Mouse (Mus musculus) forebrain, embryonic 10.5 days (tissue): ENCODE measurements around the gene Akap5. TPM values are rescaled to one million over a fixed set of nuclear protein-coding genes. Genes with fewer than 3 reads are reported as not detected.

Experiments
- DNase-seq: peaks from one replicate; pipeline ENCODE4 v3.0.0-alpha.2; 2017; ENCODE audit warnings: low spot score; ENCODE audit errors: extremely low spot score
- H3K27ac ChIP-seq: fragments of 300-500 bp; sonication (generic); 2 replicates; pipeline ENCODE4 v1.5.1; 2016; ENCODE audit warnings: mild to moderate bottlenecking
- H3K27me3 ChIP-seq: fragments of 300-500 bp; sonication (generic); 2 replicates; pipeline ENCODE4 v1.6.1; 2016; ENCODE audit warnings: mild to moderate bottlenecking; ENCODE audit not compliant: poor library complexity, severe bottlenecking
- H3K36me3 ChIP-seq: fragments of 300-500 bp; sonication (generic); replicated peaks from 2 replicates; pipeline ENCODE4 v1.6.1; 2016; ENCODE audit warnings: mild to moderate bottlenecking, moderate library complexity
- H3K4me1 ChIP-seq: fragments of 300-500 bp; sonication (generic); 2 replicates; pipeline ENCODE4 v1.6.1; 2016
- H3K4me3 ChIP-seq: fragments of 300-500 bp; sonication (generic); 2 replicates; pipeline ENCODE4 v1.5.1; 2016; ENCODE audit warnings: mild to moderate bottlenecking, moderate library complexity
- H3K9me3 ChIP-seq: fragments of 300-500 bp; sonication (generic); 2 replicates; pipeline ENCODE4 v1.6.1; 2016; ENCODE audit warnings: mild to moderate bottlenecking, moderate library complexity
- WGBS: fragments of 180-500 bp; shearing (Covaris S2); methylation state at CpG from one replicate; pipeline ENCODE4 v1.1.7; 2016; 5-methylcytosine and 5-hydroxymethylcytosine counted together
- polyA plus RNA-seq: library from polyadenylated mRNA; unstranded; fragments of >200 nt; fragmentation: Nextera tagmentation; extraction: Ambion mirVana; gene quantifications from 2 replicates; pipeline ENCODE4 v1.2.1, GENCODE M21; 2016

Akap5 gene
- polyA plus RNA-seq, 1 experiment from 2014 or later = 3.1 TPM

DNA sequence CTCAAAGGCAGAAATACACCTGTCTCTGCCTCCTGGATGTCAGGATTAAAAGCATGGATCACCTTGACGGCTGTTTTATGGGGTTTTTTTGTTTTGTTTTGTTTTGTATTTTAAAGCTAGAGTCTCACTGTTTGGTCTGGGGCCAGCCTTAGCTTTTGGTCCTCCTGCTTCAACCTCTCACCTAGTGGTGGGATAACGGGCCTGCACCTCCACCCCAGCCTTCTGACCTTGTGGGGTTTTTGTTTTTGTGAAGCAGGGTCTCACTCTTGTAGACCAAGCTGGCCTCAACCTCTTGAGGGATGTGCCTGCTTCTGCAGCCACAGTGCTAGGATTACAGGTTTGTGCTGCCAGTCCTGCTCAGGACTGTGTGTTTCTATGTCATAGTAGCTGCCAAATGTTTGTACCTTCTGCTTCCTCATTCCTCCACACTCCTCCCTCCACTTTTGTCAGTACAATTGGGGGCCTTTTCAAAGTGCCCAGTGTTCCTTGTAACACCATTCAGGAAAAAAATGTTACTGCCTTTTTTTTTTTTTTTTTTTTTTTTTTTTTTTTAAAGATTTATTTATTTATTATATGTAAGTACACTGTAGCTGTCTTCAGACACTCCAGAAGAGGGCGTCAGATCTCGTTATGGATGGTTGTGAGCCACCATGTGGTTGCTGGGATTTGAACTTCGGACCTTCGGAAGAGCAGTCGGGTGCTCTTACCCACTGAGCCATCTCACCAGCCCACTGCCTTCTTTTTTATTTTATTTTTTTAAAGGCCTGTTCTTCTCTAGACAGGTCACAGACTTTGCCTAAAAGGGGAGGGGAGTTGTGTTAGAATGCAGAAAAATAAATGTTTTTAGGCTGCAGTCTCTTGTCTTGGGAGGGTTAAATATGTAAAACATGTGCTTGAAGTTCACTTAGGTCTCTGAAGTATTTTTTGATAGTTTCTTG is 48.5 kb downstream of the Akap5 start:
- Histone ChIP-seq H3K4me3 (no peak overlapping the region), H3K4me1 (peaks cover 45% of the 10 kb centered on the region)
- 84% methylated on average over 5 of the region's 7 CpGs for WGBS

DNA sequence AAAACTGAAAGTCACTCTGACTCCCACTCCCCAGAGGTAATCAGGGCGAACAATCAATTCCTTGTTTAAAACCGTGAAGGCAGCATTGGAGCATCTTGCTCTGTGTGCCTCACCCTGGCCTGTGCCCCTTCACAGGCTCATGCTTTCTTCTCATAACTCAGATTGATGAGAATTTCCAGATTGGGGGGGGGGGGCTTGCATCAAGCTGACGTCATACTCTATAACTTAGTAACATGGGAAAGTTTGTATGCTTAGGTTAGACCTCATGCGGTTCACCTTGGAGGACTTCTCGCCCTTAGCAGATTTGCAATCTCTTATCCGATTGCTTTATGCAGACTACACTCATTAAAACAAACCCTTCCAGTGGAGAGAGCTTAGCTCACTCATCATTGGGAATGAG is 49.3 kb downstream of the Akap5 start:
- Histone ChIP-seq H3K4me3 (no peak overlapping the region), H3K27ac (no peak overlapping the region), H3K36me3 (no peaks in the 10 kb centered on the region), H3K27me3 (no peaks in the 10 kb centered on the region), H3K4me1 (peaks cover 38% of the 10 kb centered on the region), H3K9me3 (no peaks in the 10 kb centered on the region)
- no peak for DNase-seq
- WGBS = 74% methylated on average over 6 of the region's 6 CpGs

More for the DNA sequence above, 48.5 kb downstream of the Akap5 start:
- no peaks in the 10 kb centered on the region for H3K36me3 ChIP-seq
- H3K27me3 ChIP-seq = no peaks in the 10 kb centered on the region
- no peak overlapping the region for H3K27ac ChIP-seq
- DNase-seq = no peak
- H3K9me3 ChIP-seq = no peaks in the 10 kb centered on the region

DNA sequence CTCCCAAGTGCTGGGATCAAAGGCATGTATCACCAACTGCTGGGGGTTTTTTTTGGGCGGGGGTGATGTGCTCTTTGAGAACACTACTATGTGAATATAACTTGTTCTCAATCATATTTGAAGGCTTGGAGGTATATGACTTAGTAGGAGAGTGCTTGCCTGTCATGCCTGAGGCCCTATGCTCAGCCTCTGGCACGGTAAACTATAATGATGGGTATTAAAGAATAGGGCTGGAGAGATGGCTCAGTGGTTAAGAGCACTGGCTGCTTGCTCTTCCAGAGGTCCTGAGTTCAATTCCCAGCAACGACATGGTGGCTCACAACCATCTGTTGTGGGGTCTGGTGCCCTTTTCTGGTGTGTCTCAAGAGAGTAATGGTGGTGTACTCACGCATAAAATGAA is 50.2 kb downstream of the Akap5 start:
- Histone ChIP-seq H3K9me3 (no peaks in the 10 kb centered on the region), H3K4me1 (peaks cover 38% of the 10 kb centered on the region), H3K36me3 (0 out of 2 replicates have a peak, but pooled peaks cover 3% of the 10 kb centered on the region), H3K4me3 (no peak overlapping the region), H3K27me3 (no peaks in the 10 kb centered on the region), H3K27ac (no peak overlapping the region)
- DNase-seq = no peak
- 88% methylated on average over 4 of the region's 4 CpGs for whole genome bisulfite sequencing

DNA sequence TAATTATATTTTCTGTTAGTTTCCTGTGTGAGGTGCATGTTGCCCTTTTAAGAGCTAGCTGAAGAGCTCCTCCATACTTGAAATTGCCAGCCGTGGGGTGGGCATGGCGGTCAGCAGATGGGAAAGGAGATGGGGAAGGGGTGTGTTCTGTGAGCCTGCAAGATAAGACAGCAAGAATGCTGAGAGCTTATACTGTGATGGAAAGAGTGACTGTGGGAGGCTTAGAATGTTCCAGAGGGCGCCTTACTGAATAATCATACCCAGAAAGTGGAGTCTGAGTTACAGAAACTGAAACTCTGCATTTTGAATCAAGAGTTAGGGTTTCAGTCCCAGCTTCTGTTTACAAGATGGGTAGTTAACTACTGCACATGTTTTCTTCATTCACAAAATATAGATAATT is 50.8 kb downstream of the Akap5 start:
- Histone ChIP-seq H3K27me3 (no peaks in the 10 kb centered on the region), H3K4me1 (peaks cover 38% of the 10 kb centered on the region), H3K9me3 (no peaks in the 10 kb centered on the region), H3K4me3 (no peak overlapping the region), H3K27ac (no peak overlapping the region), H3K36me3 (0 out of 2 replicates have a peak, but pooled peaks cover 5% of the 10 kb centered on the region)
- DNase-seq = no peak
- 91% methylated on average over 3 of the region's 3 CpGs for WGBS

DNA sequence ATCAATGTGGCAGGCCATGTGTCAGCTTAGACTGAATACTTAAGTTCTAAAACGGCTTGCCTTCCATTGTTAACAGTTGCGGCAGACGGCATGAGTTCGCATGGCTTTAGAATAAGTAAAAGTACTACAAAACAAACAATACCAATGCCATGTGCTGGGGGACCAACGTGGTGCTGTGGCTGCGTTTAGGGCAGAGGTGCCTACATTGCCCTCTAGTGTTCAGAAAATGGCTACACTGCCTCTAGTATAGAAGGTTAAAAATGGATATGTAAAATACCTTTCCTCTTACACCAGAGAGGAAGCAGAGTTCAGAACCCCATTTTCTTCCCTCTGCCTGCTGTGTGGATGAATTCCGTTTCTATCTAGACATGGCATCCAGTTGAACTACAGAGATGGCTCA is 52.0 kb downstream of the Akap5 start:
- 51% methylated on average over 7 of the region's 7 CpGs for WGBS
- H3K9me3 ChIP-seq = no peaks in the 10 kb centered on the region
- no peak for DNase-seq

DNA sequence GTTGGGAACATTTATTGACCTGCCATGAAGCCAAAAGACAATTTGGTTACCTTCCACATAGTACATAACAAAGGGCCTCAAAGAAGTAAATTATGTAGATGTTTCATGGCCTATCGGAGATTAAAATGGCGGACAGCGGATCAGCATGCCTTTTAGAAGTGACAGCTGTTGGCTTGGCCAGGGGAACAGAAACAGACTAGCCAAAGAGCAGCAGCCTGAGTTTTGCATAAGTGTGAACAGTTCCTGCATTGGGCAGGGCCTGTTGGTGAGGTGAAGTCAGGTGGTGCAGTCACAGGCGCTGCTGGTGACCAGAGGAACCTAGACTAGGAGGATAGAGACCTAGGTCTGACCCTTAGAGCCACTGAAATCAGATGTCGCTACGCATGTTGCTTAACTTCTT is 52.4 kb downstream of the Akap5 start:
- Histone ChIP-seq H3K4me1 (peaks cover 31% of the 10 kb centered on the region), H3K9me3 (no peaks in the 10 kb centered on the region), H3K27ac (no peak overlapping the region), H3K27me3 (no peaks in the 10 kb centered on the region), H3K4me3 (no peak overlapping the region), H3K36me3 (peaks cover 15% of the 10 kb centered on the region)
- 97% methylated on average over 6 of the region's 6 CpGs for WGBS
- no peak for DNase-seq

More for the DNA sequence above, 52.0 kb downstream of the Akap5 start:
- Histone ChIP-seq H3K27me3 (no peaks in the 10 kb centered on the region), H3K4me3 (no peak overlapping the region), H3K36me3 (peaks cover 11% of the 10 kb centered on the region), H3K27ac (no peak overlapping the region), H3K4me1 (peaks cover 35% of the 10 kb centered on the region)

DNA sequence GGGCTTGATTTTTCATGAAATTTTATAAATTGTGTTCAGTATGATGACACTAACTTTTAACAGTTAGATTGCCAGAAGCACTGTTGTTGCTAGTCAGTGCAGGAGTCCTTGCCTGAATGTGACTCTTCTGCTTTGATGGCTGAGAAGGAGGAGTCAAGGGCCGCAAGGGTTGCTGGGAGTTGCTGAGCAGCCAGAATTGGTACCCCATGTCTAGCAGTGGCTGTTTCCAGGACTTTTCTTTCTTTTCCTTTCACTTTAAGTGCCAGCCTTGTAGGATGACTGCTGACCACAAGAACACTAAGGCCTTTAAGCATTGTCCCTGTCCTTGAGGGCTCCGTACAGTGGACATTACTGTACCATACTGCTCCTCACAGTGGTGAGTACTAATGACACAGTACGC is 53.0 kb downstream of the Akap5 start:
- peaks cover 17% of the 10 kb centered on the region for H3K36me3 ChIP-seq

DNA sequence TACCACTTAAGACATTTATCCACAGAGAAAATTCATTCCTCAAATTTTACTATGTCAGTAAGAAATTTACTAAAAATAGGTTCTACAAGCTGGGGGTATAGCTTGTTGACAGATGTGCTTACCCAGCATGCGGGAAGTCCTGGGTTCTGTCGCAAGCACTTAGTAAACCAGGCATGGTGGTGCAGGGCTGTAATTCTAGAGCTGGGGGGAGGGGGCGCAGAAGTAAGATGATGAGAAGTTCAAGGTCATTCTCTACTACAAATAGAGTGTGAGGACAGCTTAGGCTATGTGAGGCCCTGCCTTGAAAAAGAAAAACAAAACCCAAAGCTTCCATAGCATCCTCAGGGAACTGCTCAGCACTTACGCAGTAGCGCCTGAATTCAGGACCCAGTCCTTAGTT is 53.9 kb downstream of the Akap5 start:
- Histone ChIP-seq H3K27me3 (no peaks in the 10 kb centered on the region), H3K4me3 (no peak overlapping the region), H3K9me3 (no peaks in the 10 kb centered on the region), H3K36me3 (peaks cover 23% of the 10 kb centered on the region), H3K27ac (no peak overlapping the region), H3K4me1 (peaks cover 19% of the 10 kb centered on the region)
- 92% methylated on average over 5 of the region's 5 CpGs for WGBS
- DNase-seq = no peak

More for the DNA sequence above, 53.0 kb downstream of the Akap5 start:
- Histone ChIP-seq H3K4me1 (peaks cover 24% of the 10 kb centered on the region), H3K27ac (no peak overlapping the region), H3K27me3 (no peaks in the 10 kb centered on the region), H3K9me3 (no peaks in the 10 kb centered on the region), H3K4me3 (no peak overlapping the region)
- 96% methylated on average over 3 of the region's 3 CpGs for WGBS
- no peak for DNase-seq

DNA sequence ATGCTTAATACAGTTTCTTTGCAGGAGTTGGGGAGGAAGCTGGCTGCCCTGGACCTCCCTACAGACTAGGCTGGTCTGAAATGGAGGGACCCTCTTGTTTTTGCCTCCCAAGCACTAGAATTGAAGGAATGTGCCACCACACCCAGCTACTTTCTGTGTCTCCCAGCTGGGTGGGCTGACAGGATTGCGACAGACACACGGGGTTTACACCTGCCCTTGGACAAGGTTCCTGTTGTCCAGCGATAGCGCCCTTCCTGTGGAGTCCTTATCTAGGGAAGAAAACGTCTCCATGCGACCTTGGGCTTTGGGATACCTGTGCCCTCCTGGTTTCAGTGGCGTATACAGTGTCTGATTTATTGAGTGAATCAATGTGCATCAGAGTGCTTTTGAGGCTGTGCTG is 55.5 kb downstream of the Akap5 start:
- whole genome bisulfite sequencing = 93% methylated on average over 7 of the region's 7 CpGs
- Histone ChIP-seq H3K4me1 (0 out of 2 replicates have a peak, but pooled peaks cover 5% of the 10 kb centered on the region), H3K4me3 (no peak overlapping the region), H3K27me3 (no peaks in the 10 kb centered on the region), H3K36me3 (peaks cover 38% of the 10 kb centered on the region), H3K9me3 (no peaks in the 10 kb centered on the region), H3K27ac (no peak overlapping the region)
- DNase-seq = no peak

Other genes with a start within 250 kb of the Akap5 start
- gene Esr2, start 147.6 kb upstream of the Akap5 start, polyA plus RNA-seq = 0.10 and 0.47 TPM in 2 replicates
- not detected in 2 replicates for gene Tex21, start 78.1 kb upstream of the Akap5 start, polyA plus RNA-seq
- 108 and 110 TPM in 2 replicates for gene Mthfd1, start 69.6 kb upstream of the Akap5 start, polyA plus RNA-seq
- gene Zbtb25, start 44.7 kb downstream of the Akap5 start, polyA plus RNA-seq = 18.6 and 20.1 TPM in 2 replicates
- 8.0 and 8.4 TPM in 2 replicates for gene Zbtb1, start 45.4 kb downstream of the Akap5 start, polyA plus RNA-seq
- 3.1 and 3.7 TPM in 2 replicates for gene Hspa2, start 79.3 kb downstream of the Akap5 start, polyA plus RNA-seq
- gene Ppp1r36, start 92.6 kb downstream of the Akap5 start, polyA plus RNA-seq = 0.30 and 0.47 TPM in 2 replicates
- gene Plekhg3, start 206.0 kb downstream of the Akap5 start, polyA plus RNA-seq = 1.5 and 2.4 TPM in 2 replicates